Mouse (Mus musculus) stomach, embryonic 15.5 days (tissue): ENCODE measurements around the gene Hdac6. TPM values are rescaled to one million over a fixed set of nuclear protein-coding genes. Genes with fewer than 3 reads are reported as not detected.
A peak's percentile ranks its signal among the peaks of the same experiment; 100 is the strongest.
"Not testable (repeated sequence)": the region's sequence is repeated elsewhere in the genome, so short reads cannot be mapped to it uniquely, and the experiment has no call there.

Experiments used
- ATAC-seq: fragments of 200-750 bp; cut with Nextera tagmentation; 2 replicates; pipeline ENCODE4 v1.8.0; 2017; ENCODE audit warnings: low read depth, moderate number of reproducible peaks, moderate TSS enrichment; ENCODE audit not compliant: insufficient read depth, low FRiP score
- H3K27ac ChIP-seq: fragments of 300-500 bp; sonication (generic); 2 replicates; pipeline ENCODE4 v1.5.1; 2015; ENCODE audit warnings: mild to moderate bottlenecking, inconsistent platforms
- H3K27me3 ChIP-seq: fragments of 300-500 bp; sonication (generic); replicated peaks from 2 replicates; pipeline ENCODE4 v1.6.1; 2015; ENCODE audit warnings: inconsistent platforms
- H3K36me3 ChIP-seq: fragments of 300-500 bp; sonication (generic); 2 replicates; pipeline ENCODE4 v1.6.1; 2015; ENCODE audit warnings: inconsistent platforms
- H3K4me1 ChIP-seq: fragments of 300-500 bp; sonication (generic); 2 replicates; pipeline ENCODE4 v1.6.1; 2015; ENCODE audit warnings: inconsistent platforms
- H3K4me2 ChIP-seq: fragments of 300-500 bp; sonication (generic); 2 replicates; pipeline ENCODE4 v1.6.1; 2015; ENCODE audit warnings: mild to moderate bottlenecking, inconsistent platforms
- H3K4me3 ChIP-seq: fragments of 300-500 bp; sonication (generic); replicated peaks from 2 replicates; pipeline ENCODE4 v1.5.1; 2015; ENCODE audit warnings: inconsistent platforms
- H3K9ac ChIP-seq: fragments of 300-500 bp; sonication (generic); 2 replicates; pipeline ENCODE4 v1.6.1; 2015; ENCODE audit warnings: inconsistent platforms
- H3K9me3 ChIP-seq: fragments of 300-500 bp; sonication (generic); 2 replicates; pipeline ENCODE4 v1.6.1; 2016; ENCODE audit warnings: inconsistent platforms
- WGBS: fragments of 180-500 bp; shearing (Covaris S2); methylation state at CpG from one replicate; pipeline ENCODE4 v1.1.7; 2015; 5-methylcytosine and 5-hydroxymethylcytosine counted together
- polyA plus RNA-seq: library from polyadenylated mRNA; unstranded; fragments of >200 nt; fragmentation: Nextera tagmentation; extraction: Ambion mirVana; gene quantifications from 2 replicates; pipeline ENCODE4 v1.2.1, GENCODE M21; 2015

Hdac6 gene
- polyA plus RNA-seq, 1 experiment from 2014 or later = 19.9 TPM

DNA sequence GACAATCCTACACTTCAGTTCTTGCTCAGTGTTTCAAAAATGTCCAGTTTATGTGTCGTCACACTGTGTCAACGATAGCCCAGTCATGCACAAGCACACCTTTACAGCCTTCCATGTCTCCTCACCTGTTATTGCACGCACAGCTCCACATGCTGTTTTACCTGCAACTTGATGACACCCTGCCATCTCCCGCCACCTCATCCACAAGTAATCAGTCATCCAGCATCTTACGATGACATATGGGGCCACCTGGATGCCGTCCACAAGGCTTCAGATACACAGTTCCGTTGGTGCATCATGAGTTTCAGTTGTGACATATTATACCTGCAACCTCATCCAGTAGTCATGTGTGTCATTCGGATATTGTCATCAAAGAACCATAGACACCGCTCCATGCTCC is 11.2 kb upstream of the Hdac6 start:
- WGBS = 83% methylated on average over 9 of the region's 9 CpGs
- Histone ChIP-seq H3K4me3 (no peak overlapping the region), H3K4me2 (no peak overlapping the region), H3K27me3 (no peaks in the 10 kb centered on the region), H3K4me1 (no peaks in the 10 kb centered on the region), H3K9ac (no peak overlapping the region), H3K27ac (no peak overlapping the region), H3K36me3 (no peaks in the 10 kb centered on the region), H3K9me3 (no peaks in the 10 kb centered on the region)
- ATAC-seq = no peak

DNA sequence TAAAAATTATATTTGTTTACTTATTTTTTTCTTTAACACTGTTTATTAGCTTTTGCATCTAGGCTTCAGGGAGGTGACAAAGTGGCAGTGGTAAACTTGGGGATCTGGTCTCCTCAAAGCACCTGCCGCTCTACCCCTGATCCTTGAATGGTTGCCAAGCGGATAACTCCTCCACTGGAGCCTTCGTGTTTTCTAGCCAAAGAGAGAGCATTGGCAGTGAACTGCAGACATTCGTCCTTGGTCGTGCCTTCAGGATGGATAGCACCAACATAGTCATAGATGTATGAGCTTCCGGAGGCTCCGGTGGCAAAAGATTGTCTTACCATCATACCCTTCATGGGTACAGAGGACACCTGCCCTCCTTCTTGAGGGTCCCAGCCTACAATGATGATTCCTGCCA is 2.4 kb upstream of the Hdac6 start:
- Histone ChIP-seq H3K9me3 (no peaks in the 10 kb centered on the region), H3K4me1 (no peaks in the 10 kb centered on the region), H3K4me2 (no peak overlapping the region), H3K27ac (no peak overlapping the region), H3K36me3 (no peaks in the 10 kb centered on the region), H3K9ac (no peak overlapping the region), H3K4me3 (no peak overlapping the region), H3K27me3 (no peaks in the 10 kb centered on the region)
- 94% methylated on average over 7 of the region's 7 CpGs for WGBS
- ATAC-seq = no peak

DNA sequence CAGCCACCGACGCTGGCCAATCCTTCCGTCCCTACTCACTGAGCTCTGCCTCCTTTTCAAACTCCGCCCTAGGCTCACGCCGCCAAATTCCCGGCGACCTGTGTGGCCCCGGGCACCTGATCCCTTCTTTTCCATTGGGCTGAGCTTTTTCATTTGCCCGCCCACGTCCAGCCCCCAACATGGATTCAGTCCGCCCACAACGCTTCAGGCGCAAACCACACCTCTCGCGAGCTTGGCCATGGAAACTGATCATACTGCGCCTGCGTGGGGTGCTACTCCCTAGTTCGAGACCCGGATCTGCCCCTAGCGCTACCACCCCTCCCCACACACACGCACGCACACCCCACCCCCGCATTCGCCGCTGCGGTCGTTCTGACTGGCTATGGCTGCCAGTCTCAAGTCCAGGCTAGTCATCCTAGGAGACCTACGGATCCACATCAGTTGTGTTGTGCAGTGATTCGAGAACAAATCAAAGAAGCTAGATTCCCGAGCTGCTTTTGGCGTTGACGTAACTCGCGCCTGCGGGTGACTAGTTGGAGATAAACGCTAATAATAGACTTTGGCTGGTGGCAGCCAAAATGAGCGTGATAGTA is 307 bp upstream of the Hdac6 start:
- WGBS = 21% methylated on average over 38 of the region's 38 CpGs
- peak; percentile 99 for ATAC-seq
- Histone ChIP-seq H3K4me3 (peak overlapping the region; percentile 51), H3K9me3 (no peaks in the 10 kb centered on the region), H3K27ac (no peak overlapping the region), H3K4me1 (no peaks in the 10 kb centered on the region), H3K4me2 (peak overlapping the region; percentile 50), H3K27me3 (no peaks in the 10 kb centered on the region), H3K36me3 (no peaks in the 10 kb centered on the region), H3K9ac (peak overlapping the region; percentile 4; the same call in 1 of the 2 replicates)

DNA sequence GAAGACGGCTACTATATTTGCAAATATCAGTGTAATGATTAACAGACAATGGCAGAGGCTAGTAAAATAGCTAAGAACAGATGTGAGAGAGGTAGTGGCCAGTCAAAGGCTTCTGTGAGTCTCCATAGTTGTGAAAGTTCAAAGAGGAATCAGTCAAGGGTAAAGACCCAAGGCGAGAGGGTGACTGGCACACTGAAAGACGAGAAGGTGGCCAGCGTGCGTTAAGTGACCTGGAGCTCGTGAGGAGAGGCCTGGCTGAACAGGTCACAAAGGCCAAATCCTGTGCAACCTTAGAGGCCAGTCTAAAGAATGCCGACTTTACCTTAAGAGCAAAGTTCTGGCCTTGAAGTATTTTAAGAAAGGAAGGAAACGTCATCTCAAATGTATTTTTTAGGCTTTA is 2.1 kb downstream of the Hdac6 start:
- WGBS = 70% methylated on average over 8 of the region's 8 CpGs
- Histone ChIP-seq H3K9me3 (no peaks in the 10 kb centered on the region), H3K36me3 (no peaks in the 10 kb centered on the region), H3K27ac (no peak overlapping the region), H3K9ac (no peak overlapping the region), H3K27me3 (no peaks in the 10 kb centered on the region), H3K4me1 (no peaks in the 10 kb centered on the region), H3K4me3 (no peak overlapping the region), H3K4me2 (no peak overlapping the region)
- no peak for ATAC-seq

DNA sequence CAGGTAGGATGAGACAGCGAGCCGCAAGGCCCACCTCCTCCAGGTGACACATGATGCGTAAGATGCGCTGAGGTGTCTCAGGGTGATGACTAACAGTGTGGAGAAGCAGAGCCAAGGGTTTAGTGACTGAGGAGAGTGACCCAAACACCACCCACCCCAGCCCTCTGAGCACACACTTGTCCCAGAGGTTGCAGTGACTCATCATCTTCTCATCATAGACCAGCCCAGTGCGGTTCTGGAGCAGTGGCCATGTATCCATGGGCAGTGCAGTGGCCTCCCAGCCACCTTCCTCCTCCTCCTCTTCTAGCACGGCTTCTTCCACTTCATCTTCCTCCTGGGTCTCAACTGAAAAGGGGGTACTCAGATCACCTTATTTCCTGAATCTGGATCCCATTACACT is 10.0 kb downstream of the Hdac6 start:
- no peak overlapping the region for H3K4me2 ChIP-seq
- no peak overlapping the region for H3K9ac ChIP-seq
- 91% methylated on average over 6 of the region's 6 CpGs for WGBS
- H3K4me3 ChIP-seq = no peak overlapping the region
- no peak for ATAC-seq
- H3K27me3 ChIP-seq = no peaks in the 10 kb centered on the region
- no peaks in the 10 kb centered on the region for H3K4me1 ChIP-seq
- no peak overlapping the region for H3K27ac ChIP-seq
- no peaks in the 10 kb centered on the region for H3K9me3 ChIP-seq
- no peaks in the 10 kb centered on the region for H3K36me3 ChIP-seq

DNA sequence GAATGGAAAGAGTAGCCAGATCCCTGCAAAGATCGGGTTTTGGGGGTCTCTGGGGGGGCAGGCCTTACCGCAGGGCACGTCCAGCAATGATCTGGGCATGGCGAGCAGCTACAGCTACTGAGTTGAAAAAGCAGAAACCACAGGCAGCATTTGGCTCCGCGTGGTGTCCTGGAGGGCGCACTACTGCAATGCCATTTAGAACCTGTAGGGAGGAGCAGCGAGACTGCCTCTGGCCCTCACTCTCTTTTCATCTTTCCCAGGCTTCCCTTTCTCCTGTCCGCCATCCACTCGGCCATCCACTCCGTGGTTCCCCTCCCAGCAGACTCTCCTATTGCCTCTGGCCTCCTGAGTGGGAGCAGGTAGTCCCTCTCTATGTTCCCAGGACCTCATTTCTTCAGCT is 10.8 kb downstream of the Hdac6 start:
- no peaks in the 10 kb centered on the region for H3K4me1 ChIP-seq
- ATAC-seq = no peak

DNA sequence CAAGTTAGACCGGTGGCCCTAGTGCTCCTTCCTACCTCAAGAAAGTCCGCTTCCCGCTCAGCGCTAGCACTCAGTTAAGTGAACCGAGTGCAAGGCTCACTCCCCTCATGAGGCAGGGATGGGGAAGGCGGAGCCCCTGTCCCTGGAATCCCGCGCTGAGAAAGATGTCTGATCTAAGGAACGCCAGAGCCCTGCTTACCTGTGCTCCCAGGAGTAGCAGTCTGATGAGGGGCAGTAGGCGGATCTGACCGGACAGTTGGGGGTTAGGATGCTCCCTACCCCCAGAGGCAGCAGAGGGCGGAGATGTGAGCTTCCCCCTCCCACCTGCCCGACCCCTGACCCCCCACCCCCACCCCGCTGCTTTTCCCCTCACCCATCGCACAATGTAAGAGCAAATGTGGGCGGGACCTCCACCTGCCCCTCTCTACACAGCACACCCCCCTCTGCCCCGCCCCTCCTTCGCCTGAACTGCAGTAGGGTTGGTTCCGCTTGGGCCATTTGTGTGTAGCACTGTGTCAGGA is 19.4 kb downstream of the Hdac6 start, which contains the start of gene Eras:
Gene Eras, minus strand, starts transcription at position 338 of the 521 bp plus-strand sequence.
- H3K4me1 ChIP-seq = no peaks in the 10 kb centered on the region
- no peak within 1 kb of the TSS for H3K4me2 ChIP-seq
- H3K9me3 ChIP-seq = no peaks in the 10 kb centered on the region
- no peaks in the 10 kb centered on the region for H3K36me3 ChIP-seq
- 0 out of 2 replicates have a peak, but pooled peaks cover 13% of the 10 kb centered on the region for H3K27me3 ChIP-seq
- no peak for ATAC-seq
- H3K9ac ChIP-seq = no peak within 1 kb of the TSS
- 15% methylated on average over 19 of the region's 19 CpGs for WGBS
- H3K27ac ChIP-seq = no peak within 1 kb of the TSS
- no peak within 1 kb of the TSS for H3K4me3 ChIP-seq

More for the DNA sequence above, 10.8 kb downstream of the Hdac6 start:
- H3K36me3 ChIP-seq = no peaks in the 10 kb centered on the region
- no peak overlapping the region for H3K9ac ChIP-seq
- no peak overlapping the region for H3K4me3 ChIP-seq
- no peak overlapping the region for H3K27ac ChIP-seq
- H3K4me2 ChIP-seq = no peak overlapping the region
- no peaks in the 10 kb centered on the region for H3K27me3 ChIP-seq
- H3K9me3 ChIP-seq = no peaks in the 10 kb centered on the region
- WGBS = 52% methylated on average over 11 of the region's 11 CpGs

DNA sequence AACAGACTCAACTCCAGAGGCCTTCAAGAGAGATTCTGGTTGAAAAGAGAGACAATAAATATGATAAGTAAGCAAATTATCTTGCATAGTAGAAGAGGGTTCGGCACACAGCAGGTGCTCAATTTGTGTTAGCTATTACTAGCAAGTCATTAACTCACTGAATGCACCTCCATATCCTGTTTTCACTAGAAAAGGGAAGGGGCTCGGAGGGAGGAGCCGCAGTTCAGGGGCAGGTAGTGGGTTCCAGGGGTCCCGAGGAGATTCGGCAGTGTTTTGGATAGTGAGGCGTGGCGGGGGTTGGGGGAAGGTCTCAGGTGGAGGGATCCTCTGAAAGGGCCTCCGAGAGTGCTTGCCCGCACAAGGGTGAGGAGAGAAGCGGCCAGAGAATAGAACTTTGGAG is 20.6 kb downstream of the Hdac6 start:
- WGBS = 22% methylated on average over 10 of the region's 10 CpGs
- peaks cover 25% of the 10 kb centered on the region for H3K27me3 ChIP-seq

DNA sequence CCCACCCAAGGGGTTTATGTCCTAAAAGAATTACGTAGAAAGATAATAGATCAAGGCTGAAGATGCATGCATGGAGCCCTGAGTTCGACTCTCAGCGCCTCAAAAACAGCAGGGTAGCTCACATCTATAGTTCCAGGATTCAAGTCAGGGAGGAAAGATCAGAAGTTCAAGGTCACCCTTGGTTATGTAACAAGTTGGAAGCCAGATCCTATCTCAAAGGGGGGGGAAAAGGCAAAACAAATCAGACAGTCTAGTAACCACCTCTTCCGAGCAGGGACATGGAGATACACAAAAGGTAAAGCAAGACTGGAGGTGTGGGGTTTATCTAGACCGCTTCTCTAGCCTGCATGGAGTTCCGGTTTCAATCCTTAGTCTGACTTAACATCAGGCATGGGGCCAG is 21.4 kb downstream of the Hdac6 start:
- Histone ChIP-seq H3K4me3 (no peak overlapping the region), H3K9me3 (no peaks in the 10 kb centered on the region), H3K27ac (no peak overlapping the region), H3K4me1 (0 out of 2 replicates have a peak, but pooled peaks cover 4% of the 10 kb centered on the region), H3K27me3 (peaks cover 30% of the 10 kb centered on the region), H3K4me2 (no peak overlapping the region), H3K36me3 (no peaks in the 10 kb centered on the region), H3K9ac (no peak overlapping the region)
- WGBS = 74% methylated on average over 6 of the region's 6 CpGs
- no peak for ATAC-seq

More for the DNA sequence above, 20.6 kb downstream of the Hdac6 start:
- Histone ChIP-seq H3K4me2 (no peak overlapping the region), H3K4me1 (0 out of 2 replicates have a peak, but pooled peaks cover 3% of the 10 kb centered on the region), H3K27ac (no peak overlapping the region), H3K4me3 (no peak overlapping the region), H3K9me3 (no peaks in the 10 kb centered on the region), H3K36me3 (no peaks in the 10 kb centered on the region), H3K9ac (no peak overlapping the region)
- no peak for ATAC-seq

DNA sequence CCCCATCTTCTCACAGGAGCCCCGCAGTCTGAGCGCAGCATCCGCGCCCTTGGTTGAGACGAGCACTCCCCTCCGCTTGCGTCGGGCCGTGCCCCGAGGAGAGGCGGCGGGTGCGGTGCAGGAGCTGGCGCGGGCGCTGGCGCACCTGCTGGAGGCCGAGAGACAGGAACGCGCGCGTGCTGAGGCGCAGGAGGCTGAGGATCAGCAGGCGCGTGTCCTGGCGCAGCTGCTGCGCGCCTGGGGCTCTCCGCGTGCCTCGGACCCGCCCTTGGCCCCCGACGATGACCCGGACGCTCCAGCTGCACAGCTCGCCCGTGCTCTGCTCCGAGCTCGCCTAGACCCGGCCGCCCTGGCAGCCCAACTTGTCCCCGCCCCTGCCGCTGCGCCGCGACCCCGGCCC is 25.7 kb downstream of the Hdac6 start:
- 17% methylated on average over 34 of the region's 48 CpGs for WGBS

DNA sequence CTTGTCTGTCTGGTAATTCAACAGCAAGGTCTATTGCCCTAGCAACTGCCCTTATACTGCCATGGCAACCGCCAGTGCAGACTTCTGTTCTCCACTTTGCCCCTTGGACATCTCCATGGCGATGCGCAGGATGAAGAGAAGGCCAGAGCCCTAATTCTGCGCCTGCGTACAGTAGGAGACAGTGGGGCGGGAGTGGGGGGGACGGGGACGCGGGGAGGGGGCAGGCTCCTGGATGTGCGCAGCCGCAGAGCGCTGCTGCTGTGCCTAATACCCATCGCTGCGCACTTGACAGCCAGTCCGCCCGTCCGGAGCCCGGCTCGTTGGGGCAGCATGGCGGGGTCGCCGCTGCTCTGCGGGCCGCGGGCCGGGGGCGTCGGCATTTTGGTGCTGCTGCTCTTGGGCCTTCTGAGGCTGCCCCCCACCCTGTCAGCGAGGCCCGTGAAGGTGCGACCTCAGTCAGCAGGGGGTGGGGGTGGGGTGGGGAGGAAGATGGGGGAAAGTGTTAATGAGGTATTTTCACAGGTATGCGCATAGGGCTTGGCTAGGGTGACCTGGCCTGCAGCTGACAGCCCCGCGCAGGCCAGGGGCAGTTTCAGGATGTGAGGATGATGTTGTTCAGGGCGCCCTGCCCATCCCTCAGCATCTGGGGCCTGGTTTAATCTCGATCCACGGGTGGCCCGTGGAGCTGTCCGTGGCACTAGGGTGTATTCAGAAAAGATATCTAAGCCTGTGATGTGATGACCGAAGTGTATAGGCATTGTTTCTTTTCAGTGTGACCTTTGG is 27.9 kb downstream of the Hdac6 start, which contains the start of gene Pcsk1n:
Gene Pcsk1n, plus strand, starts transcription at position 222 of the 783 bp plus-strand sequence.
- Histone ChIP-seq H3K9me3 (no peaks in the 10 kb centered on the region), H3K4me1 (0 out of 2 replicates have a peak, but pooled peaks cover 4% of the 10 kb centered on the region), H3K36me3 (no peaks in the 10 kb centered on the region), H3K27ac (no peak within 1 kb of the TSS), H3K27me3 (peaks cover 35% of the 10 kb centered on the region), H3K4me2 (peak within 1 kb of the TSS; percentile 23; the same call in 1 of the 2 replicates), H3K9ac (no peak within 1 kb of the TSS), H3K4me3 (0 out of 2 replicates have a peak within 1 kb of the TSS, but pooled peaks have one; percentile 5)
- 16% methylated on average over 39 of the region's 40 CpGs for WGBS
- no peak for ATAC-seq

More for the DNA sequence above, 25.7 kb downstream of the Hdac6 start:
- Histone ChIP-seq H3K27me3 (peaks cover 42% of the 10 kb centered on the region), H3K36me3 (no peaks in the 10 kb centered on the region), H3K9ac (no peak overlapping the region), H3K9me3 (no peaks in the 10 kb centered on the region), H3K4me3 (peak overlapping the region; percentile 16), H3K4me2 (peak overlapping the region; percentile 47), H3K4me1 (0 out of 2 replicates have a peak, but pooled peaks cover 4% of the 10 kb centered on the region), H3K27ac (no peak overlapping the region)
- ATAC-seq = no peak

DNA sequence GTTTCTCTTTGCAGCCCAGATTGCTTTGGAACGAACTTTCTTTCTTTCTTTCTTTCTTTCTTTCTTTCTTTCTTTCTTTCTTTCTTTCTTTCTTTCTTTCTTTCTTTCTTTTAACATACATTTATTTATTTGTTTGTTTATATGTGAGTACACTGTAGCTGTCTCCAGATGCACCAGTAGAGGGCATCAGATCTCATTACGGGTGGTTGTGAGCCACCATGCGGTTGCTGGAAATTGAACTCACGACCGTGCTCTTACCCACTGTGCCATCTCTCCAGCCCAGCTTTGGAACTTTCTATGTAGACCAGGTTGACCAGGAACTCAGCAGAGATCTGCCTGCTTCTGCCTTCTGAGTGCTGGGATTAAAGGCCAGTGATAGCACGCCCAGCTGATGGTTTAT is 29.7 kb downstream of the Hdac6 start:
- not testable (repeated sequence) for H3K4me1 ChIP-seq, H3K9me3 ChIP-seq, H3K4me3 ChIP-seq, H3K27ac ChIP-seq, H3K4me2 ChIP-seq, ATAC-seq, H3K9ac ChIP-seq, H3K36me3 ChIP-seq
- WGBS = 71% methylated on average over 6 of the region's 6 CpGs
- H3K27me3 ChIP-seq = peaks cover 25% of the 10 kb centered on the region
